Mouse (Mus musculus): ENCODE measurements around the gene Mrps31. TPM values are rescaled to one million over a fixed set of nuclear protein-coding genes. Genes with fewer than 3 reads are reported as not detected.
A peak's percentile ranks its signal among the peaks of the same experiment; 100 is the strongest.

Gene Mrps31
- polyA plus RNA-seq (2015; fragmentation: Nextera tagmentation; extraction: Ambion mirVana) = 36.1 and 37.6 TPM in 2 replicates

GRCm38 (mm10) chr8:22411282-22411702 is at the start of gene Mrps31:
TSS of gene Mrps31 (plus strand) at chr8:22411361.
- Histone ChIP-seq H3K4me2 (peak within 1 kb of the TSS; percentile 74), H3K9me3 (no peaks in the 10 kb centered on the region), H3K36me3 (peaks cover under 1% of the 10 kb centered on the region; the same call in 1 of the 2 replicates), H3K9ac (peak within 1 kb of the TSS; percentile 87), H3K4me1 (peaks cover 7% of the 10 kb centered on the region), H3K27me3 (no peaks in the 10 kb centered on the region), H3K4me3 (peak within 1 kb of the TSS; percentile 83), H3K27ac (peak within 1 kb of the TSS; percentile 71)
- WGBS = under 1% methylated on average over 25 of the region's 25 CpGs
- ATAC-seq (ENCODE audit: borderline replicate concordance, extremely low read depth, low FRiP score, low TSS enrichment) = peak; percentile 83; the same call in 1 of the 2 replicates

GRCm38 (mm10) chr8:22376311-22376710 is 34.9 kb upstream of the Mrps31 start:
- Histone ChIP-seq H3K4me2 (no peak overlapping the region), H3K4me3 (no peak overlapping the region), H3K36me3 (peaks cover 6% of the 10 kb centered on the region; the same call in 1 of the 2 replicates), H3K9me3 (no peaks in the 10 kb centered on the region), H3K9ac (no peak overlapping the region), H3K4me1 (no peaks in the 10 kb centered on the region), H3K27me3 (no peaks in the 10 kb centered on the region), H3K27ac (no peak overlapping the region)
- WGBS = 86% methylated on average over 5 of the region's 5 CpGs
- no peak for ATAC-seq (ENCODE audit: borderline replicate concordance, extremely low read depth, low FRiP score, low TSS enrichment)

- H3K36me3 ChIP-seq = peaks cover 12% of the 10 kb centered on the region
- no peaks in the 10 kb centered on the region for H3K9me3 ChIP-seq
- no peak overlapping the region for H3K4me2 ChIP-seq
- H3K9ac ChIP-seq = no peak overlapping the region
- H3K27me3 ChIP-seq = no peaks in the 10 kb centered on the region
- 0 out of 2 replicates have a peak, but pooled peaks have one; percentile 69 for ATAC-seq (ENCODE audit: borderline replicate concordance, extremely low read depth, low FRiP score, low TSS enrichment)
- no peaks in the 10 kb centered on the region for H3K4me1 ChIP-seq
- no peak overlapping the region for H3K27ac ChIP-seq
- no peak overlapping the region for H3K4me3 ChIP-seq
- WGBS = 40% methylated on average over 5 of the region's 5 CpGs
These were observed 34.3 kb upstream of the Mrps31 start for GRCm38 (mm10) chr8:22376903-22377302.

GRCm38 (mm10) chr8:22380934-22381333 is 30.2 kb upstream of the Mrps31 start:
- WGBS = 90% methylated on average over 11 of the region's 11 CpGs
- Histone ChIP-seq H3K4me1 (no peaks in the 10 kb centered on the region), H3K4me3 (no peak overlapping the region), H3K9me3 (no peaks in the 10 kb centered on the region), H3K4me2 (no peak overlapping the region), H3K27me3 (no peaks in the 10 kb centered on the region), H3K27ac (no peak overlapping the region), H3K9ac (no peak overlapping the region), H3K36me3 (peaks cover 24% of the 10 kb centered on the region)
- no peak for ATAC-seq (ENCODE audit: borderline replicate concordance, extremely low read depth, low FRiP score, low TSS enrichment)

- no peak overlapping the region for H3K4me3 ChIP-seq
These were observed 28.2 kb upstream of the Mrps31 start for GRCm38 (mm10) chr8:22382824-22383595.

GRCm38 (mm10) chr8:22385158-22385557 is 26.0 kb upstream of the Mrps31 start:
- Histone ChIP-seq H3K9me3 (no peaks in the 10 kb centered on the region), H3K36me3 (peaks cover 54% of the 10 kb centered on the region), H3K9ac (no peak overlapping the region), H3K27ac (no peak overlapping the region), H3K4me2 (no peak overlapping the region), H3K4me1 (no peaks in the 10 kb centered on the region), H3K4me3 (no peak overlapping the region), H3K27me3 (no peaks in the 10 kb centered on the region)
- no peak for ATAC-seq (ENCODE audit: borderline replicate concordance, extremely low read depth, low FRiP score, low TSS enrichment)
- 84% methylated on average over 6 of the region's 6 CpGs for WGBS

More at GRCm38 (mm10) chr8:22382824-22383595, 28.2 kb upstream of the Mrps31 start:
- no peak overlapping the region for H3K4me2 ChIP-seq
- no peaks in the 10 kb centered on the region for H3K27me3 ChIP-seq
- no peak overlapping the region for H3K27ac ChIP-seq
- peaks cover 37% of the 10 kb centered on the region for H3K36me3 ChIP-seq
- 81% methylated on average over 19 of the region's 19 CpGs for WGBS
- ATAC-seq (ENCODE audit: borderline replicate concordance, extremely low read depth, low FRiP score, low TSS enrichment) = no peak
- H3K9ac ChIP-seq = no peak overlapping the region
- no peaks in the 10 kb centered on the region for H3K9me3 ChIP-seq
- no peaks in the 10 kb centered on the region for H3K4me1 ChIP-seq

GRCm38 (mm10) chr8:22389874-22390273 is 21.3 kb upstream of the Mrps31 start:
- no peaks in the 10 kb centered on the region for H3K9me3 ChIP-seq
- no peak overlapping the region for H3K4me2 ChIP-seq
- H3K36me3 ChIP-seq = peaks cover 30% of the 10 kb centered on the region
- H3K27ac ChIP-seq = no peak overlapping the region
- no peak for ATAC-seq (ENCODE audit: borderline replicate concordance, extremely low read depth, low FRiP score, low TSS enrichment)
- WGBS = 76% methylated on average over 10 of the region's 10 CpGs
- no peaks in the 10 kb centered on the region for H3K27me3 ChIP-seq
- H3K4me1 ChIP-seq = no peaks in the 10 kb centered on the region
- no peak overlapping the region for H3K9ac ChIP-seq
- H3K4me3 ChIP-seq = no peak overlapping the region

GRCm38 (mm10) chr8:22390766-22391463 is 20.2 kb upstream of the Mrps31 start:
- H3K27me3 ChIP-seq = no peaks in the 10 kb centered on the region
- H3K4me2 ChIP-seq = no peak overlapping the region
- ATAC-seq (ENCODE audit: borderline replicate concordance, extremely low read depth, low FRiP score, low TSS enrichment) = no peak
- peaks cover 30% of the 10 kb centered on the region for H3K36me3 ChIP-seq
- H3K4me1 ChIP-seq = no peaks in the 10 kb centered on the region
- 85% methylated on average over 8 of the region's 8 CpGs for WGBS
- H3K9me3 ChIP-seq = no peaks in the 10 kb centered on the region
- H3K9ac ChIP-seq = no peak overlapping the region
- H3K27ac ChIP-seq = no peak overlapping the region
- no peak overlapping the region for H3K4me3 ChIP-seq

- no peaks in the 10 kb centered on the region for H3K9me3 ChIP-seq
- no peak overlapping the region for H3K9ac ChIP-seq
- no peak overlapping the region for H3K27ac ChIP-seq
- ATAC-seq (ENCODE audit: borderline replicate concordance, extremely low read depth, low FRiP score, low TSS enrichment) = no peak
- H3K27me3 ChIP-seq = no peaks in the 10 kb centered on the region
- H3K4me1 ChIP-seq = peaks cover 14% of the 10 kb centered on the region
- no peak overlapping the region for H3K4me3 ChIP-seq
- 63% methylated on average over 4 of the region's 4 CpGs for WGBS
- H3K36me3 ChIP-seq = peaks cover 3% of the 10 kb centered on the region
- no peak overlapping the region for H3K4me2 ChIP-seq
These were observed 16.7 kb upstream of the Mrps31 start for GRCm38 (mm10) chr8:22394471-22394870.

GRCm38 (mm10) chr8:22395256-22395655 is 15.9 kb upstream of the Mrps31 start:
- Histone ChIP-seq H3K9ac (no peak overlapping the region), H3K36me3 (no peaks in the 10 kb centered on the region), H3K4me3 (no peak overlapping the region), H3K4me2 (no peak overlapping the region), H3K9me3 (no peaks in the 10 kb centered on the region), H3K4me1 (peaks cover 14% of the 10 kb centered on the region), H3K27ac (no peak overlapping the region), H3K27me3 (no peaks in the 10 kb centered on the region)
- ATAC-seq (ENCODE audit: borderline replicate concordance, extremely low read depth, low FRiP score, low TSS enrichment) = no peak
- 91% methylated on average over 8 of the region's 8 CpGs for WGBS

- Histone ChIP-seq H3K4me2 (peak overlapping the region; percentile 81), H3K4me3 (peak overlapping the region; percentile 91), H3K4me1 (peaks cover 14% of the 10 kb centered on the region), H3K27me3 (no peaks in the 10 kb centered on the region), H3K27ac (peak overlapping the region; percentile 80), H3K9ac (peak overlapping the region; percentile 75), H3K36me3 (no peaks in the 10 kb centered on the region), H3K9me3 (no peaks in the 10 kb centered on the region)
- no peak for ATAC-seq (ENCODE audit: borderline replicate concordance, extremely low read depth, low FRiP score, low TSS enrichment)
- 1% methylated on average over 13 of the region's 13 CpGs for WGBS
These were observed 13.4 kb upstream of the Mrps31 start for GRCm38 (mm10) chr8:22397811-22398141.

All from lung, embryonic 15.5 days (tissue).